Mouse (Mus musculus) retina, postnatal 1 day (tissue): Measurements from ENCODE around the gene Tnk2.

ENCODE experiments used
- DNase-seq: peaks from one replicate; pipeline ENCODE4 v3.0.0-alpha.2; 2012

Gene Tnk2

GRCm38 (mm10) chr16:32723163-32723562 is 79.5 kb downstream of the Tnk2 start:
- no peak for DNase-seq

DNA sequence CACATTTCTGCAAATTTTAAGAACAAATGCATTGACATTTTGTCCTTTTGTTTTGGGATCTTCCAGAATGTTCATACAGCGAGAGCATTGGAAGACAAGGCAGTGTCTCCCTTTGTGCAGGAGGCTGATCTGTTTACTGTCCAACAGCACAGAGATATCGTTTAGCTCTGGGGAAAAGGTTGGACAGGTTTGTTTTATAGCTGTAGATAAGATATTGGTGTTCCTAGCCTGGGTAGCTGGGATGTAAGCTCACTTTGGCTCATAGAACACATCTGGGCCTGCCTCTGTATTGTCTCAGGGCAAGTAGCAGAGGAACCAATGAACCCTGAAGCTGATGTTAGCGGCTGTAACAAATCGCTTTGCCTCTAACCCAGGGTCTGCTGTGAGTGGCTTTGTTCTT is 80.1 kb downstream of the Tnk2 start:
- DNase-seq, result no peak

DNA sequence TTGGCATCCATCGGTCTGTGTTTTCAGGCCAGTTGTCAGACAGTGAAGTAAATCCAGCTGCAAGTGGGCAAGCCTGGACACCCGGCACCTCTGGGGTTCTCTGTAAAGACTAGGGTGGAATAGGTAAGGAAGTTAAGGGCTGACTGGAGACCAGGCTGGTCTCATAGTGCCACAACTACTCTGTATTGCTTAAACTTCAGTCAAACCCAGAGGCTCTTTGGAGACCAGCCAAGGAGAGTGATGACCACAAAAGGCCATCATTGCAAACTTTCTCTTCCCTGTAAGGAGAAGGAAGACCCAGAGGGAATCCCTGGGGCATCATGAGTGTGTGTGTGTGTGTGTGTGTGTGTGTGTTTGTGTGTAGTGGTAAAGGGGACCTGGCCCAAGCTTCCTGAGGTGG is 80.6 kb downstream of the Tnk2 start:
- no peak for DNase-seq

DNA sequence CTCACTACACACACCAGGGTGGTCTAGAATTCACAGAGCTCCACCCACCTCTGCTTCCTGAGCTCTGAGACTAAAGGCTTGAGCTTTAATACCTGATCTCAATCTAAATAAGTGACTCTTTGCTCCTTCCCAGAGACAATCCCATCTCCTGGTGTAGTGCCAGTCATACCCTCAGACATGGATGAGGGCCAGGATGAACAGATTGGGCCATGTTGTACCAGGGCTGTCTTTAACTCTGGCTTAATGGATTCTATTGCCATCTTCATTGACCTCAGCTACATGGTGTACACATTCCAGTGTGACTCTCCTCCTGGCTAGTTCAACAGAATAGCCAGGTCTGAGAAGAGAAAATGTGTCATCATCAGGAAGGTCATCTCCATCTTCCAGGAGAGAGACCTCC is 82.8 kb downstream of the Tnk2 start:
- no peak for DNase-seq

DNA sequence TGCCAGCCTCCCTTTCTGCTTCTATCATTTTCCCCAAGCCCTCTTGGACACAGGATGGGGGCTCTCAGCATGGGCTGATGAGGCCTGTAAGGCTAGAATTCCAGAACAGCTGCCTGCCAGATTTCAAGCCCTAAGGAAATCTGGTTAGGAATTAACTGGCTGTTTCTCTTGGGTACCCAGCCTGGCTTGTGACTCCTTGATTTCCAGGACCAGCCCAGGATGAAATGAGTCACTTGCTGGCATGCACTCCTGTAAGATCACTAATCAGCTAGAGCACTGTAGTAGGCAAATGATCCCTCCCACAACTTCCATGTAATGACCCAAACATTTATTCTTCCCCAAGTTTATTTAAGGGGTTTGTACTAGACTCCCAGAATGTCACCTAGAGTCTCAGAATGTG is 84.6 kb downstream of the Tnk2 start:
- no peak for DNase-seq

DNA sequence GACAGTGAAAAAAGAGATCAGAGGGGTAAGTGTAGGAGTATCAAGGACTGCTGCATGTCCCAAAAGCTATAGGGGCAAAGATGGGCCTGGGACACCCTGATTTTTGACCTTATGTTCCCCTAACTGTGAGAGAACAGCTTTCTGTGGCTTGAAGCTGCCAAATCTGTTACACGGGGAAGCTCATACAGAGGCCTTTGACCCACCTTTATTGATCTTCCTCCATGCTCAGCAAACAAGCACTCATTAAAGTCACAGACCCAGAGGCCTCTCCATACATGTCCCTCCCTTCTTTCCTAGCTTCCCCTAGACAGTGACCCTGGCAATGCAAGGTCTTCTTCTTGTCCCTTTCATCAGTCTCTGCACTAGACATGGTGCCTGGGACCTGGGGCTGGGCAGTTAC is 85.1 kb downstream of the Tnk2 start:
- DNase-seq, result no peak
